Mouse (Mus musculus): Measurements from ENCODE around the gene Gm14226.
"Not testable (repeated sequence)": the region's sequence is repeated elsewhere in the genome, so short reads cannot be mapped to it uniquely, and the experiment has no call there.

Gm14226 gene

DNA sequence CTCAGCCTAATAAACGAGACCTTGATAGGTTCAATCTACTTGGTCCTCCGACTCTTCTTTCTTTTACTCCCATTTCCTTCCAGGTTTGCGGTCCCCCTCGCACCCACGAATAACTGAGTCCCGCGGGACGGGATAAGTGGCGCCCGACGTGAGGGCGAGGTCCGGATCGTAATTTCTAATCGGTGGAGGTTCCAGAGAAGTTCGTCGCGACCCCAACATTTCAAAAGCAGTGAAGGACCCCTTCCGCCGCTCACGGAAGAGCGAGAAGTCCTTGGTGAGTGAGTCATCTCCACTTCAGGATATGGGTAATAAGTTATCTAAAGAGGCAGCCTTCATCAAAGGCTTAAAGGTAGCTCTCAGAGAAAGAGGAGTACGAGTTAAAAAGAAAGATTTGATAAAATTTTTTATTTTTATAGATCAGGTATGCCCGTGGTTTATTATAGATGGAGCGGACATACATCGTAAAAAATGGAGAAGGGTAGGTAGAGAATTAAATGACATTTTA lies at the start of gene Gm14226:
TSS of gene Gm14226 (plus strand) at position 16 of the 505 bp plus-strand sequence.
- DNase-seq (ENCODE audit: inconsistent age in 2 of 2, low spot score in 1 of 2), result peak; percentile 44 to 88

DNA sequence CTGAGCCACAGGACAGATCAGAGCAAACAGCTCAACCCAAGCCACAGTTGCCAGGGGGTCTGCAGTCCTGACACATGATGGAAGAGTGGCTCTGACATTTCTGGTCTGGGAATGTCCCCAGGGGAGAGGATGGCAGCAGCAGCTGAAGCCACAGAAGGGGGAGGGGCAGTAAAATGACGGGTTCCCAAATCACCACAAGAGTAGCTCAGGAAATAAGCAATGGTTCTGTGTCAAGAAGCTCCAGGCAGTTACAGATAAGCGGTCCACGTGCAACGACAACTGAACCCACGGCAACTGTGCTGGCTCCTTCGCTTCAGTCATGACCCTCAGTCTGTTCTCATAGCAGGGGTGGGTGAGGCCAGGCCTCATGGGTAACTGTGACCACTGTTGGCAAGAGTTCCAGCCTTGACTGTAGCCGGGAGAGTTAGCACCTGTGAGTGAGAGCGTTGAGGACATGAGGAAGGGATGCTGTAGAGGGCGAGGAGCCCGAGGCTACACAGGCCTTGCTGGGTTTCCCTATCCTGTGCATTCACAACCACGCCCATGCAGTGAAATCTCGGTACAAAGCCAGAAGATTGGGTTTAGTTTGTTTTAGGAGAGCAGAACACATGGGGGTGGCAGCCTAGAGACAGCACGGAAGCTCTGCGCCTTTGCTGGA lies 48.2 kb upstream of the Gm14226 start:
- not testable (repeated sequence) for DNase-seq (ENCODE audit: inconsistent age in 2 of 2, low spot score in 1 of 2)

DNA sequence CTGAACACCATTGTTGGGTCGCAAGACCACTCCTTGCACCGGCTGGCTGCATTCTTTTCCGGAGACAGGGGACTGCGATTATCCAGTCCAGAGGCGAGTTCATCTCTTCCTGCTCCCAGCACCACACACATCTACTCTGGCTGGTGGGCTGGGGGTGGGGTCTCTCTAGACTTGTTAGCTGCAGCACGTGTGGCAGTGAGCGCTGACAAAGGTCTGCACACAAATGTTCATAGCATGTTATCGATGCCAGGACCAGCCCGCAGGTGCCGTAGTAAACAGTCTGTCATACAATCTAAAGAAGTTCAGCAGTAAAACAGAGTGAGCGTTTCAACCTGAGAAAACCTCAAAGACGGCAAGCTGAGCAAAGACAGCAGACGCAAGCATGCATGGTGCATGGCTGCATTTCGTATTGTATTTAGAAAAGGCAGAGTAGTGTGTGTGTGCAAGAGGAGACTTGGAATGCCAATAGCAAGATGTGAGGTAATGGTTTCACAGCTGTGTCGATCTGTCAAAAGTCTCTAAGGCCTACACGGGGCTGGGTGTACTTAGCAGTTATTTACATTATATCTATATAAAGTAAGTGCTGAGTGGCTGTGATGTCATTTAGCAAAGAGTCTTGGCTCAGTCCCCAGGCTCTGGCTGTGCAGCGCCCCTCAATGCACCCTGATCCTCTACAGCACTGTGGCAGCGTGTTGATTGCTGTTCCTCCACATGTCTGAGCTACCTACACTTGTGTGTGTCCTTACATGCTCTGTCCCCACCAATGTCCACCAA lies 46.0 kb upstream of the Gm14226 start:
- DNase-seq (ENCODE audit: inconsistent age in 2 of 2, low spot score in 1 of 2), result no peak

DNA sequence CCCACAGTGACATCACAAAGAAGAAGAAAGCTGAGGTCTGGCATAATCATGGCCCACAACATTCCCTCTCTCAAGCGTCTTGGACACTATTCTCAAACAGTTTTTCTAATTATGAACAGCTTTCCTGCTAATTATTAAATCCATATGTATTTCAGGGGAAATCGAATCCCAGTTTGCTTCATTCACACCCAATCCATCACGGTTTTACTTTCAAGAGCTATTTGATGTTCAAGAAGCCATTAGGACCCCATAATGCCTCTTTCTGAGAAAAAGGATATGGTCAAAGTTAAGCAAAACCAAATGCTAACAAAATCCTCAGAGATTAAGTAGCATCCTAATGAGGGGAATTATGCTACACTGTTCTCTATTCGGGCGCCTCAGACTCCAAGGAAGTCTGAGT lies 45.1 kb upstream of the Gm14226 start:
- DNase-seq (ENCODE audit: inconsistent age in 2 of 2, low spot score in 1 of 2), result no peak

DNA sequence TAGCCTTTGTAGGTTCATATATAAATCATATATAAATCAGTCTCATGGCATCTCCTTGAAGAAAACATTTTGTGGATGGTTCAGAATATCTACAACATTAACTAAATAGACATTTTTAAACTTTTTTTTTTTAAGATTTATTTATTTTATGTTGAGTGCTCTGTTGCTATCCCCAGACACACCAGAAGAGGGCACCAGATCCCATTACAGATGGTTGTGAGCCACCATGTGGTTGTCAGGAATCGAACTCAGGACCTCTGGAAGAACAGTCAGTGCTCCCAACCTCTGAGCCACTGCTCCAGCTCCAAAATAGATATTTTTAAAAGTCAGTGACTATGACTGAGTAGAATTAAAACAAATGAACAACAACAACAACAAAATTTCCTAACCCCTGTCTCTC lies 31.5 kb upstream of the Gm14226 start:
- no peak for DNase-seq (ENCODE audit: inconsistent age in 2 of 2, low spot score in 1 of 2)

DNA sequence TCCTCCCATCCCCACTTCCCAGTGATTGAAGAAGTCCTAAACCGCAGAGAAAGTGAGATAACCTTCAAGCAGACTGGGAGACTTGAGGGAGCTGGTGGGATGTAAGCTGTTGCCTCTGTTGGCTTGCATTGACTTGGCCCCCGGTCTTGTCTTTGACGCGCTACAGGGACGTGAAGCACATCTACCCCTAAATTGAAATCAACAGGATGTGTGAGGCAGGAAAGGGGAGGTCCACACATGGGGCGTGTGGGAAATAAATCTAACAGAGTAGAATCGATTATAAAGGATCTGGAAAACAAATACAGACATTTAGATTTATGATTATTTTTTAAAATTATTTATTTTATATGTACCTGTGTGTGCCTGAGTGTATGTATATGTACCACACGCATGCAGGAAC lies 26.7 kb upstream of the Gm14226 start:
- no peak for DNase-seq (ENCODE audit: inconsistent age in 2 of 2, low spot score in 1 of 2)

DNA sequence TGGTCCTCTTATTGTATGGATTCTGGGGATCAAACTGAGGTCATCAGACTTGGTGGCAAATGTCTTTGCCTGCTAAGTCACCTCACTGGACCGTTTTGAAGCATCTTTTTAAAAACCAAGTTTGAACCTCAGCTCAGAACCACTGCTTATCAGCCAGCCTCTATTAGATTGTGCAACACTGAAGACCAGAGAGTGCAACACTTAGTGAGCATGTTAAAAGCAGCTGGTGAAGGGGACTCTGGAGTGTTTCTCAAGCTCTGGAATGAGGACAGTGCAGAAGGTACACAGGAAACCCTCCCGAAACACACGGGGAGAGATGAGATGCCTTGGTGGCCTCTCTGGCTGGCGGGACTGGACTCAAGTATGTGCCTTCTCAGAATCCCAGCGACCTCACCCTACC lies 26.0 kb upstream of the Gm14226 start:
- no peak for DNase-seq (ENCODE audit: inconsistent age in 2 of 2, low spot score in 1 of 2)

DNA sequence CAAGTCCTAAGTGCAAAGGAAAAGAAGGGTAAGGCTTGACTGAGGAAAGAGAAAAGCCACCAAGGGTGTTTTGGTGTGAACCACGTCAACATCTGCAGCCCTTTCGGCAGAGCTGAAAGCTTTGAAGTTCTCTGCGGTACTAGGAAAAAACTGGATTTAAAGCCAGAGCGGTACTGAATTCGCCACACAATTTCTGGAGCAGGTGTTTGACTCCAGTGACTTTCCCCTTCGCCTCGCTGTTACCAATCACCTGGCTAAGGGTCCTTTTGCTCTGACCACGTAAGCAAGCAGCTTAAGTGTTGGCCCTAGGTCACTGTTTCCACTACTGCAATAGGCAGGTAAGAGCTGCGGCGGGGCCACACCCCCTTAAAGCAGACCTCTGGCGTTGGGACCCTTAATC lies 12.6 kb upstream of the Gm14226 start:
- DNase-seq (ENCODE audit: inconsistent age in 2 of 2, low spot score in 1 of 2), result no peak

DNA sequence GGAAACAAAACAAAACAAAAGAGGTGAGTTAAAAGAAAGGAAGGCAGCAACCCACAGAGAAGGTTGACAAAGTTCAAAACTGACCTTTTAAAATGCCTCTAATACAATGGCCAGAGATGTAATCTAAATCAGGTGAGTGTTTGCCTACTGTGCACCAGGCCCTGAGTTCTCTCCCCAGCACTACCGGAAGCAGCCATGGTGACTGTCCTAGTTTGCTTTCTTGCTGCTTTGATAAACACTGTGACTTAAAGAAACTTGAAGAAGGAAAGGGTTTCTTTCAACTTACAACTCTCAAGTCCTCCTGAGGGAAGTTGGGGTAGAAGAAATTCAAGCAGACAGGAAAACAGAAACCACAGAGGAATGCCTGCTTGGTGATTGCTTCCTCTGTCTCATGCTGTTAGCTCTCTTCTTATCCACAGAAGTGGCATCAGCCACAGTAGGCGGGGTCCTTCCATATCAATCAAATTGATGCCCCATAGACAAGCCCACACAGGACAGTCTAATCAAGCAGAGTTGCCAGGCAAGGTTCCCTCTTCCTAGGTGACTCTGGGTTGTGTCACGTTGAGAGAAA lies 6.9 kb upstream of the Gm14226 start:
- DNase-seq (ENCODE audit: inconsistent age in 2 of 2, low spot score in 1 of 2), result no peak

DNA sequence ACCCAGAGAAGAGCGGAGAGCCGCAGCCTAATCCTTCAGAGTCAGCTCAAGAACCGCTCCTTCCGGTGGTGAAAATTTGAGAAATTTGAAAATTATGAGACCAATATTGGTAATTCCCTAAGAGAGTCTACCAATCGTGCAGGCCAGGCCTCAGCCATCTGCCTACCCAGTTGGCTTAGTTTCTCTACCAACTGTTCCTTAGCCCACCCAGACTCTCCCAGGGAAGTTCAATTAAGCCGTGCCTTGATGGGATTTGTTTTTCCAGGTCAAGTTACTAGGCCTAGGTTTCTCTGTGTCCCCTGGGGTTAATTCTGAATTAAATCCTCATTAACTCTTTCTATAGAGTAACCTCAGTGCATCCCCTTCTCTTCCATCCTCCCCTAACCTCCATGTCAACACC lies 5.1 kb upstream of the Gm14226 start:
- DNase-seq (ENCODE audit: inconsistent age in 2 of 2, low spot score in 1 of 2), result no peak

DNA sequence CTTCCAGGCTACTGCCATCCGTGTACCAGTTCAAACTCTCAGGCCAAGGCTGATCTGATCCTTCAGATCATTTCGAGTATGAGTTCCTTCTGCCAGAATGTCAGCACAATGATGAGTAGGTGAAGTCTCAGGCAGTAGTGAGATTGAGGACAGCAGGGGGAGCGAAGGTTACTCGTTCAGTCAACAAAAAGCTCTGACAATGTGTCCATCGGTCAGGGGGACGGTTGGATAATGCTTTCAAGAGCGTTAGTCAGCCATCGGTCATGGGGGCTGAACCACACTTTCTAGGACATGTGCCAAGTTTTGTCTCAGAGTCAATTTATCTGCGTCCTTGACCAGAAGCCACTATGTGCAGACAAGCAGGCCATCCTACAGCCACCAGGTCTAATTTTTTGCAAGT lies 1.3 kb upstream of the Gm14226 start:
- DNase-seq (ENCODE audit: inconsistent age in 2 of 2, low spot score in 1 of 2), result peak; percentile 58 to 73

DNA sequence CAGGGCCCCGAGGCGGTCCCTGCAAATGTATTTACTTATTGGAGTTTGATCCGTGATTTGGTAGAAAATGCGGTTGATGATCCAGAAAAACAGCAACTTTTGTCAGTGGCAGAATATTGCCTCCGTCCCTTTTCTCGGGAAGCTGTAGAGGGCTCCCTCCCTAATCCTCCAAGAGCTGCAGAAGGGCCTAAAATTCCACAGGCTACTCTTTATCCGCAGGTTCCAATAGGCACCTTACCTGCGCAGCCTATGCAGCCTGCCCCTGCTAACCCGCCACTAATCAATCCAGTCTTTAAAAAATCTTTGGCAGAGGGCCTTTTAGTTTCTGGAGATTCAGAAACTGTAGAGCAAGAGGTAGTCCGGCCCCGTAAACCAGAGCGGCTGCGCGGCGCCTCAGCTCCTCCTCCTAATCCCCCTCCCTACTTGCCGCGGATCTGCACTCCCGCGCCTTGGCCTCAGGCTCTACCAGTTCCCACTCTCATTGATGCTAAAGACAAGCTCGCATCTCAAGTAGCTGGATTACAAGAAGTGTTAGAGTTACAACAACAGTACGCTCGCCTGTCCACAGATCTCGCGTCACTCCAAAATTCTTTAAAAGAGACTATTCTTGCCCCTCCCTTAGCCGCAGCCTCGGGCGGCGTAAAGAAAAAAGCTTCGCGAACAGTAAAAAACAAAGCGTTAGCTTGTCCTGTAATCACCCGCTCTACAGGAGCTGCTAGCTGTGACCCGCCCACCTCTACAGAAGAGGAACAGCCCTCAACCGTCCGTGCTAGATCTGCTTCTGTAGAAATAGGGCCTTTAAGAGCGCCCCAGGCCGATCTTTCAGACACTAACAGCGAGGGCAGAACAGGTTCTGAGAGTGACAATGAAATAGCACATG lies 936 bp downstream of the Gm14226 start:
- DNase-seq (ENCODE audit: inconsistent age in 2 of 2, low spot score in 1 of 2), result peak; percentile 77 to 93

DNA sequence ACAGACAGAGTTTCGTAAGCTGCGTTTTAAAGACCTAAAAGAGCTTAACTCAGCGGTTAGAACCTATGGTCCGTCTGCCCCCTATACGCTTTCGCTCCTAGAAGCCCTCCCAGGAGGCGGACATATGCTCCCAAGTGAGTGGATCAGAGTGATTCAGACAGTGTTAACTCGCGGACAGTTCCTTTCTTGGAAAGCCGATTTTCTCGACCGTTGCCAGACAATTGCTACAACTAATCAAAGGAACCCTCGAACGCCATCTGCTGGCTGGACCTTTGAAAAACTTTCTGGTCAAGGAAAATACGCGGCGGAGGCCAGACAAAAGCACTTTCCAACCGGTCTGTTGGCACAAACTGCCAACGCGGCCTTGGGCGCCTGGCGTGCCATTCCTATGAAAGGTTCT lies 1.6 kb downstream of the Gm14226 start:
- peak; percentile 95 to 100 for DNase-seq (ENCODE audit: inconsistent age in 2 of 2, low spot score in 1 of 2)

DNA sequence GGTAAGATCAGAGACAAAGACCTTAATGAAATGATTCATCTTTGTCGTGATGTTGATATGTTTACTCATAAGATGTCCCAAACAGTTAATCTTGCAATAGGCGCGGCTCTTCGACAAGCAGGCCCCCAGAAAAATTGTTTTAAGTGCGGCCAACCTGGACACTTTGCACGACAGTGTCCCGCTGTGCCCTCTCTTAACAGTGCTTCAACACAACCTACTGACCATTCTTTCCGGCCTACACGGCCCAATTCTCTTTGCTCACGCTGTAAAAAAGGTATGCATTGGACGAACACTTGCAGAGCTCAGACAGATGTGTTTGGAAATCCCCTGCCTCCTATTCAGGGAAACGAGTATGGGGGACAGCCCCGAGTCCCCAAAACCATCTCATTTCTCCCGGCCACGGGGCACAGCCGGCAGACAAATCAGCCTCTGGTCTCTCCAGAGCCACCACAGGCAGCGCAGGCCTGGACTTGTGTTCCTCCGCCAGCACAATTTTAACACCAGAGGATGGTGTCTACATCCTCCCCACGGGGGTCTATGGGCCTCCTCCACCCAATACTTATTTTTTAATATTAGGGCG lies 2.3 kb downstream of the Gm14226 start:
- peak in 1 of 2 experiments; percentile 19 for DNase-seq (ENCODE audit: inconsistent age in 2 of 2, low spot score in 1 of 2)

DNA sequence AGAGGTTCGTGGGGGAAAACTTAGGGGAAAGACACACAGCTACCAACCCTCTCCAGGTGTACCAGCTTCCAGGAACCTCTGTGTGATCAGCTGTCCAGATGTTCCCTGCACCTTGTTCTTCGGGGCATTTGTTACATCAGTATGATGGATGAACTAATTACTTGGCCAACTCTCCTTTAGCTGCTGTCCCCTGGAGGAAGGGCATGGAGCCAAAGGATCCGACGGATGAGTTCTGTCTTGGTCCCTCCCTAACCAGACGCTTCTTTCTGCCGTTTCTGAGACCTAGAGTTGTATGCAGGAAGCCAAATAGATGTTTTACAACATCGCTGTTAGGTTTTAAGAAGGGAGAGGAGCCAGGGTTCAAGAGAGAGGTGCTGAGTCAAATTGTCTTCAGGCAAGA lies 12.8 kb downstream of the Gm14226 start:
- no peak for DNase-seq (ENCODE audit: inconsistent age in 2 of 2, low spot score in 1 of 2)

DNA sequence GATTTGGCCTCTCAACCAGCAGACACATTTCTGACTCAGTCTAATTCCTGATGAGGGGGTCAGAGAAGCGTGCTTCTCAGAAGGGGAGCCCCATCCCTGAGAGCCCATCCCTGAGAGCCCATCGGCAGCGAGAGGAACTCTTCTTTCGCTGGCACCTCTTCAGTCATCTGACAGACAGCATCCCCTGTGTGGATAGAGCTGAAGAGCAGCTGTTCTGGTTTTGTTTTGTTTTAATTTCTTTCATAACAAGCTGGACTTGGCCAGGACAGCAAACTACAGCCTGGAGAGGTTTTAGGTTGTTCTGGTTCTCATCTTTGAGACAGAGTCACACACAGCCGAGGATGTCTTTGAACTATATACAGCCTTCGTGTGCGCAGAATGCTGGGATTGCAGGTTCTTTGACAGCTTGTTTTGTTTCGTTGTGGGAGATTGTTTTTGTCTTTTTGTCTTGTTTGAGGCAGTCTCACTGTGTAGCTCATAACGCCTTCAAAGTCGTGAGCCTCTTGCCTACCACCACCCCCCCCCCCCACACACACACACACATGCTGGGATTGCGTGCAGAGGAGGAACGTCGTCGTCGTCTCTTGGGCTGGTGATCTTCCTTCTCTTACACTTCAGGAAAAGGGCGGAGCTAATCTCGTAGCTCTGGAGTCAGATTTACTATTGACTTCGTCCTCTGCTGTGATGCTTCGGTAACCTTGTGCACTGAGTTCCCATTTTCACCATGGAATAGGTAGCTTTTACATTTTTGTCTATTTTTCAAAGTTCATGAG lies 15.1 kb downstream of the Gm14226 start:
- no peak for DNase-seq (ENCODE audit: inconsistent age in 2 of 2, low spot score in 1 of 2)

DNA sequence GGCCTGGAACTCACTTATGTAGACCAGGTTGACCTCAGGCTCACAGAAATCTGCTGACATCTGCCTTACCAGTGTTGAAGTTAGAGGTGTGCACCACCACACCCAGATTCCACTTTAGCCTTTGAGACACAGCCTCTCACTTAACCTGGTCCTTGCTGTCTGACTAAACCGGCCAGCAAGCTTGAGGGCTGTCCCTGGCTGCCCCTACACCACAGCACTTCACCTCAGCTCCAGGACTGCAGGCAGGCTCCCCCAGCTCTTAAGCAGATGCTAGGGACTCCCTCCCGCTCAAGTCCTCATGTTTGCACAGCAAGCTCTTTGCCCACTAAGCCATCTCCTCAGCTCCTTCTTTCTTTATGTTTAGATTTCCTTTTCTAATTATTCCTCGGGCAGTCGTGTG lies 21.9 kb downstream of the Gm14226 start:
- no peak for DNase-seq (ENCODE audit: inconsistent age in 2 of 2, low spot score in 1 of 2)

DNA sequence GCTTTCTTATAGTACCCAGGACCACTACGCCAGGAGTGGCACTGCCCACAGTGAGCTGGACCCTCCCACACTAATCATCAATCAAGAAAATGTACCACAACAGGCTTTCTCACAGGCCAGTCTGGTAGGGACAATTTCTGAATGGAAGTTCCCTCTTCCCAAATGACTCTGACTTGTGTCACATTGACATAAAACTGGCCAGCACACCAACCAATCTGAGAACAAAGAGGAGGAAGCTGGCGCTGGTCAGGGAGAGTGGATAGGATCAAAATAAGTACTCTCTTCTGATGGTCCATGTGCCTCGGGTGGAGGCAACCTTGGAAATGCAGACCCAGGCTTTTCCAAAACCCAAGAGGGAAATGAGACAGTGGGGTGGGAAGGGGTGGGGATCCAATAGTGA lies 26.5 kb downstream of the Gm14226 start:
- DNase-seq (ENCODE audit: inconsistent age in 2 of 2, low spot score in 1 of 2), result no peak

DNA sequence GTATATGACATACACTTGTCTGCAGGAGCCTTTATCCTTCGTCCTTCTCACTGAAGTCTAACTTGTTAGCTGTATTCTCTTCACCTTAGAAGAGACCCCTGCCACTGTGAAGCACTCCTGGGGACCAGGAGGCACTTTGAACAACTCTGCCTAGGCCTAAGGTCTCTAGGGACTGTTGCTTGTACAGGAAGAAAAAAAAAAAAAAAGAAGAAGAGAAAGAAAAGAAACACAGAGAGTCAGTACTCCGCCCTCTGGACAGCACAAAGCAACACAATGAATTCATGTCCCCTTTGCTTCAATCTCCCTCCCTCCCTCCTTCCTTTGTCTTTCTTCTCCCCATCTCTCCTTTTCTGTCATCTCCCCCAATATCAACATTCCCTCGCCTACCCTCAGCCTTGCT lies 27.0 kb downstream of the Gm14226 start:
- no peak for DNase-seq (ENCODE audit: inconsistent age in 2 of 2, low spot score in 1 of 2)

DNA sequence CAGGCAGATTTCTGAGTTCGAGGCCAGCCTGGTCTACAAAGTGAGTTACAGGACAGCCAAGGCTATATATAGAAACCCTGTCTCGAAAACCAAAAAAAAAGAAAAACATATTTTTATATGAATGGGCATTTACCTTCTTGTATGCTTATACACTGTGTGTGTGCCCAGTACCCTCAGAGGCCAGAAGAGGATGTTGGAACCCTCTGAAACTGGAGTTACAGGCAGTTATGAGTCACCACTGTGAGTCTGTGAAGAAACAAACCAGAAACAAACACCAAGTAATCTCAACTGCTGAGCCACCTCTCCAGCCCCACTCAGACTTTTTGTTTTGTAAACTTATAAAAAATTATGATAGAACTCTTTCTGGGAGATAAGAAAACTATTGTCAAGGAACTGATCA lies 28.7 kb downstream of the Gm14226 start:
- no peak for DNase-seq (ENCODE audit: inconsistent age in 2 of 2, low spot score in 1 of 2)
